Mouse (Mus musculus): Measurements from ENCODE around the gene Birc7.

Gene Birc7

DNA sequence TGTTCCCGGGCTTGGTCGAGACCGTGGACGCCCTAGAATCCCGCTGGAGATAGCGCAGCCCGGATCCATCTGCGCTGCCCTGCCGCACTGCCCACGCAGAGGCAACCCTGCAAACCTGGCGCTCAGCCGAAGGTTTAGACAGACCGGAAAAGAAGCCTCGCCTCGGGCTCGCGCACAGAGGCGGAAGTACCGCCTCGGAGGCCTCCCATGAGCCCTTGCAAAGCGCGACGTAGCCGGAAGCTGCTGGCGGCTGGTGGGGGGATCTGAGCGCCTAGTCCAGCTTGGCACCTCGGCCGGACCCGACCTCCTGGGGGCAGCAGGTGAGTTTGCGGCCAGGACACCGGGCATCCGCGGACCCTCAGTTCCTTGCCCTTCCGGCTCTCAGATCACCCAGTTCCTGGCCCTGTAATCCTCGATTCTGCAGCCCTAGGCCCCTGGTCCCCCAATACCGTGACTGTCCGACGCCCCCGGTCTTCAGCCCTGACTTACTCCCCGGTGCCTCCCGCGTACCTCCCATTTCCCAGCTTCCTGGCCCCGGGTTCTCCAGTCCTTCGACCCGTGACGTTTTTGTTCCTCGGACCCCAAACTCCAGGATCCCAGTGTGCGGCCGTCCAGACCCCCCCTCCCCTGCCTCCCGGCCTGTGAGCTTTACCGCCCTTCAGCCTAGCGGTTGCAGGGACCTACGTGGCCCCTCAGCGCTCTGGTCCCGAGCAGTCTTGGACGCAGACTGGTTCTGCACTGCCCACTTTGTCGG, 38.4 kb downstream of the Birc7 start, which contains the start of gene Arfgap1:
Gene Arfgap1 (plus strand): TSS at position 216 of the 754 bp plus-strand sequence.
- peak; percentile 73 for DNase-seq (ENCODE audit: low read depth)

DNA sequence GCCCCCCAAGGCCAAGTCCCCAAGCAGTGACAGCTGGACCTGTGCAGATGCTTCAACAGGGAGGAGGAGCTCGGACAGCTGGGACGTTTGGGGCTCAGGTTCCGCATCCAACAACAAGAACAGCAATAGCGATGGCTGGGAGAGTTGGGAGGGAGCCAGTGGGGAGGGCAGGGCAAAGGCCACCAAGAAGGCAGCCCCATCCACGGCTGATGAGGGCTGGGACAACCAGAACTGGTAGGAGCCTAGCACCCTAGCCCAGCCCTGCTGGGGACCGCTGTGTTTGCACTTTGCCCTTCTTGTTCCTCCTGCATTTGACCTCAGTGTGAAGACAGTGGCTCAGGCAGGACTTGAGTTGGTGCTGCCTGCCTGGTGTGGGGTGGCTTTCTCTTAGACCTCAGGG, 52.3 kb downstream of the Birc7 start:
- no peak for DNase-seq (ENCODE audit: low read depth)

Measured in fibroblast of lung, adult 2 months (primary cell).